Mouse (Mus musculus) left cerebral cortex, postnatal 36 days (tissue): Measurements from ENCODE around the gene Eno2. TPM values are rescaled to one million over a fixed set of nuclear protein-coding genes. Genes with fewer than 3 reads are reported as not detected.

Source experiments
- DNase-seq, 2 experiments: peaks; one replicate each; pipeline ENCODE4 v3.0.0; 2021 to 2022; ENCODE audit warnings: low spot score in 2 of 2, mixed read lengths in 1 of 2
- intact Hi-C: fragments of 180-260 bp; cut with DNase I; formaldehyde crosslinking; loops from one replicate; pipeline ENCODE4 v1.15.1; 2025
- total RNA-seq, 2 experiments: library from RNA; stranded (reverse); gene quantifications; 2 replicates each; pipeline ENCODE4 v1.2.3; 2021

The Eno2 gene
- total RNA-seq, 2 experiments from 2014 or later: 1,042 to 1,110 TPM

- intact Hi-C loops: loop anchor here (1.0 kb wide), 1 partner anchor 33 kb away; the partner anchor contains the start of genes Emg1 and Phb2
- DNase-seq: peak; percentile 93 to 96
Measured at GRCm38 (mm10) chr6:124745490-124746295, 23.8 kb downstream of the Eno2 start.

GRCm38 (mm10) chr6:124744755-124745321, 24.6 kb downstream of the Eno2 start:
- peak in 1 of 2 experiments; percentile 40 for DNase-seq
- intact Hi-C loops: loop anchor here (1.0 kb wide), 1 partner anchor 33 kb away; the partner anchor contains the start of genes Emg1 and Phb2

DNA sequence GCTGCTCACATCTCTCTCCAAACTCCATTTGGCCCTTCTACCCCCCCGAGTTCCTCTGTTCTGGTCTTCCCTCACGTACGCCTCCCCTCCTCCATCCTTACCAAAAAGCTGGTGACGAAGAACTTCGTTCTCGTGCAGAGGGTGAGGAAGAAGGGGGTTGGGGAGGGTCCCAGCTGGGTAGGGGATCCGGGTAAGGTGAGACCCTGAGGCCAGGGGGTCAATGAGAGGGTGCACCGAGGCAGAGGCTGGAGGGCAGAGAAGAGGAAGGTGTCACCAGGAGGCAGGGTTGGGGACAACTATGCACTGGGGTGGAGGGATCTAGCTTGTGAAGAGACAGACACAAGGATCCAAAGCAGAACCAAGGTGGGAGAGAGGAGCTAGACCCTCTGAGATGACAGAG, 25.8 kb downstream of the Eno2 start:
- DNase-seq: no peak
- intact Hi-C loops: no loop called here

- DNase-seq: no peak
- intact Hi-C loops: no loop called here
Measured at GRCm38 (mm10) chr6:124742839-124743514, 26.5 kb downstream of the Eno2 start.

DNA sequence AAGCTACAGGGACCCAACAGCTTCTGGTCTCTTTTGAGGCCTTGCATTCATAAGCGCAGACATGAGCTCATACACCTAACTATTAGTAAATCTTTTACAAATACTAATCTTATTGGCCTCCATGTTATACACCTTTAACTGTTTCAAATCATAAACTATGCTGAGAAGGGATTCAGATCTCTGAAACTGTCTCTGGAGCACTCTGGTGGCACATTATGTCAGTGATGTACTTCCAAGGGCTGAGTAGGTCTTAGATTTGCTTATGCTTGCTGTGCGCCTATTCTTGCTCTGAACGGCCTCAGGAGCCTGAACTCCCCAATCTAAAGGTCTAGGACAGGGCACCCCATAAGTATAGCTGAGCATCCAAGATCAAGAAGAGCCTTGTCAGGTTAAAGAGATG, 27.6 kb downstream of the Eno2 start:
- intact Hi-C loops: loop anchor here (1.0 to 2.0 kb wide), 3 partner anchors 15 to 79 kb away; partner anchors contain the start of genes Atn1, Emg1, Gm45234 and Lpcat3
- DNase-seq: no peak

DNA sequence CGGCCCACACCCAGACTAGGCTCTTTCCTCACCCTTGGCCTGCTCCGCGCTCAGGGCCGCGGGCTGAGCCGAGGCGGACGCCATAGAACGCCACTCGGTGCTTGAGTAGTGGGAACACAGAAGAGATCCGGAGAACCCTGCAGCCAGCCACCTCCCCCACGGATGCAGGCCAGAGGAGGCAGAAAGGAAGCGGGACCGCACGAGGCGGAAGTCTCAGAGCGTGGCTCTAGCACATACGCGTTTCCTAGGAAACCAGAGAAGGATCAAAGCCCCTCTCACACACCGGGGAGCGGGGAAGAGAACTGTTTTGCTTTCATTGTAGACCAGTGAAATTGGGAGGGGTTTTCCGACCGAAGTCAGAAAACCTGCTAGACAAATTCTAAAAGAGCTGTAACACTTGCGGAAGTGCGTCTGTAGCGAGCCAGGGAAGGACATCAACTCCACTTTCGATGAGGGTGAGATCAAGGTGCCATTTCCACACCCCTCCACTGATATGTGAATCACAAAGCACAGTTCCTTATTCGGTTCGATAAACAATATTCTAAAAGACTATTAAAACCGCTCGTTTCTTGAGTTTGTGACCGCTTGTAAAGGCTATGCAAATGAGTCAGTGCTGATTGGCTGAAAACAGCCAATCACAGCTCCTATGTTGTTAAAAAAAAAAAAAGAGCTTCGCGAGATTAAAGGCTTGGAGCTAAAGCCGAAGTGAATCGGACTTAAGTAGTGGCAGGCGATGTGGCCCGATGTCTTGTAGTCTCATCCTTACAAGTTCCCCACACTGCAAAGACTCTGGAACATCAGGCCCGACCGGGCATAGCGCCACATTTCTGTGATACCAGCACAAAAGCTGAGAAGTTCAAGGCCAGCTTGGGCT, 28.3 kb downstream of the Eno2 start, which contains the start of gene Grcc10:
Gene Grcc10, minus strand, starts transcription at position 487 of the 874 bp plus-strand sequence.
- intact Hi-C loops: loop anchor here (1.0 to 2.0 kb wide), 3 partner anchors 16 to 78 kb away; partner anchors contain the start of genes Atn1, Emg1, Gm45234 and Lpcat3

GRCm38 (mm10) chr6:124740211-124740887, 29.1 kb downstream of the Eno2 start:
- DNase-seq: no peak
- intact Hi-C loops: loop anchor here (2.0 kb wide), 2 partner anchors 16 to 78 kb away; partner anchors contain the start of genes Atn1, Gm45234 and Lpcat3

More for the DNA sequence above, 28.3 kb downstream of the Eno2 start, which contains the start of gene Grcc10:
- DNase-seq: peak; percentile 88 to 90

- DNase-seq: no peak
- intact Hi-C loops: no loop called here
Measured at GRCm38 (mm10) chr6:124739231-124739796, 30.2 kb downstream of the Eno2 start.

DNA sequence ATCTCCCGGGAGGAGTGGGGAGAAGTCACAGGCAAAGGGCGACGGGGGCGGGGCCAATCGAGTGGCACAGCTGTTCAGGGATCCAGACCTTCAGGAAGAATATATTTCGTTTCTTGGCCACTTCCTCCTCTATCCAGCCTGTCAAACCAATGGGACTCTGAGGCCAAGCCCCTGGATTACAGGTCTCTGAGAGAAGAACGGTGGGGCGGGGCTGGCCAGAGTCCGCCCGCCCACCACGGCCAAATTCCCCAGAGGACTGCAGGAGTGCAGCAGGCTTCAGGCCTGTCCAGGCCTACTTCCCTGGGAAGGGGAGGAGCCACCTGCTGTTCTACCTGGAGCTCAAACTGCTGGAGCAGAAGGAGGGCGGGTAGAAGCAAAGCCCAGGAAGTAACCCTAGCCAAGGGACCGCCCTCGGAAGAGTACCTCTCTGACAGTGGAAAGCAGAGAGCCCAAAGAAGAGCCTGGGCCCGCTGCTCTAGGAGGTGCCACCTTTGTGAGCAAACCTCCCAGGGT, 30.9 kb downstream of the Eno2 start, which contains the start of gene Ptpn6:
Gene Ptpn6, minus strand, starts transcription at position 204 of the 513 bp plus-strand sequence.
- no peak for DNase-seq
- intact Hi-C loops: no loop called here

GRCm38 (mm10) chr6:124737040-124737439, 32.4 kb downstream of the Eno2 start:
- intact Hi-C loops: no loop called here
- peak in 1 of 2 experiments; percentile 32 for DNase-seq

- intact Hi-C loops: no loop called here
- DNase-seq: no peak
Measured at GRCm38 (mm10) chr6:124734417-124734816, 35.1 kb downstream of the Eno2 start.

- no peak for DNase-seq
- intact Hi-C loops: no loop called here
Measured at GRCm38 (mm10) chr6:124732476-124733370, 36.8 kb downstream of the Eno2 start.

GRCm38 (mm10) chr6:124731038-124731437, 38.4 kb downstream of the Eno2 start:
- no peak for DNase-seq
- intact Hi-C loops: no loop called here

DNA sequence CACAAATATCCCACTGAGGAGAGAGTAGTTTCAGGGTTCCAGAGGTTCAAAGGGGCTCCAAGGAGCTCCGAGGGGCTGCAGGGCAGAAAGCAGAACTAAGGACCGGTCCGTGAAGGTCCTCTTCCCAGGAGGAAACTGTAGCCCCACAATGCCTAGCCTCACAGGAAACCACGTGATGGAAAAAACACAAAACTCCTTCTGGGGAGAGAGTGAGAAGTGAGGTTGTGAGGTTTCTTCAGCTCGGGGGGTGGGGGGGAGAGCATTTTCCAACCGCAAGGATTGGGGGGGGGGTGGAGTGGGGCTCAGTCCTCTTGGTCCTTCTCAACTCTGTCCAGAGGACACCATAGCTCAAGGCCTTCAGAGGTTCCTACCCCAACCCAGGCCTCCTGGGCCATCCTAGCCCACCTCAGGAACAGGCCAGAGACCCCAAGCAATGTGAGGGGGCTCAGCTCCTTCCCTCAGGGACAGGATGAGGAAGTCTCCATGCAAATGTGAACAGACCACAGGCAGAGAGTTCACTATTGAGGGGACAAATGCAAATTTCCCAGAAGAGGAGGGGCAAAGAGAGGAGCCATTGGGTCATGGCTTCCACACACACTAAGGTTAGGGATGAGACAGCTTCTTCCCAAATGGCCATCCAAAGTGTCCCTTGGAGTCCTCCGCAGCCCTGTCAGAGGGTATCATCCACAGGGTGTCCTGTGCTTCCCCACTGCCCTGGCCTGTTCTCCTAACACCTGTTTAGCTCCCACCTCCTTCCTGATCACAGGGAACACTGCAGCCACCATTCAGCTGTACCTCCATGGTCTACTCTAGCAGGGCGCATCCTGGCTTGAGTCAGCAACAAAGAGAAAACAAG, 39.4 kb downstream of the Eno2 start:
- DNase-seq: no peak

DNA sequence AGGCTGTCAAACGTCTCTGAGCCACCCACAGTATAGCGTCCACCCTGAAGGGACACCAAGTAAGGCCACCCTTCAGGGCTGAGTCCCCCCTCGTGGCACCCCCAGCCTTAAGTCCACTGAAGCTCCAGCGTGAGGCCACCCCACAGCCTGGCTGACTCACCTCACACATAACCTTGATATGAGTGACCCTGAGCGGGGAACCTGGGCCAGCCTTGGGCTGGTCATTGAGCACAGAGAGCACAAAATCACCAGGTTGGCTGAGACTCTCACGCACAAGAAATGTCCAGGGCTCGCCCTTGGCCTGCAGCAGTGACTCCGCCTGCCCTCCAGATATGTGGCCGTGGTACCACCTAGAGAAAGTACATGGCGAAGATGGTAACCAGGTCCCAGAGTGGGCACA, 40.9 kb downstream of the Eno2 start:
- intact Hi-C loops: no loop called here
- DNase-seq: no peak

More for the DNA sequence above, 39.4 kb downstream of the Eno2 start:
- intact Hi-C loops: no loop called here

DNA sequence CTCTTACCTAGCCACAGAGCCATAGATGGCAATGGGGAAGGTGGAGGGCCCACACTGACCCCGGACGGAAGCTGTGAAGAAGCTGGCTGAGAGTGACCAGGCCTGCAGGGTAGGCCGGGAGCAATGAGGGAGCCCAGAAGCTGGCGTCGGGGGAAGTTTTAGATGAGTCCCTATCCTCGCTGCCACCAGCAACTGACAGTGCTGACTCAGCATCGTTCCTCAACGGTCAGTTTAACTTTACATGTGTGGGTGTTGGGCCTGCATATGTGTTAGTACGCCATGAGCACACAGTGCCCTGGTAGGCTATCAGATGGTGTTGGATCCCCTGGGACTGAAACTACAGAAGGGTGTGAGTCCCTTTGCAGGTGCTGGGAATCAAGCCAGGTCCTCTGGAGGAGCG, 45.0 kb downstream of the Eno2 start:
- intact Hi-C loops: no loop called here
- DNase-seq: no peak
